Mouse (Mus musculus): Measurements from ENCODE around the gene Glra1. TPM values are rescaled to one million over a fixed set of nuclear protein-coding genes. Genes with fewer than 3 reads are reported as not detected.

Gene Glra1
- total RNA-seq, 4 experiments from 2014 or later = 0.29 to 0.58 (median 0.51) TPM

Small RNAs within 50 kb of the gene (microRNA-seq; reads per million reads assigned to microRNA genes)
- 0 to 0.32 reads per million in 2 experiments for gene Mir7652

Other genes starting within 250 kb of the Glra1 start
- 100 to 1,000 TPM; 259 to 443 (median 324) TPM for gene Sparc, start 185.0 kb downstream of the Glra1 start, total RNA-seq (2022)
- gene Atox1, start 147.0 kb downstream of the Glra1 start, total RNA-seq (2022) = 100 to 1,000 TPM in 2 of 4 experiments, 10 to 100 TPM in 2; 82.1 to 124 (median 98.0) TPM
- gene G3bp1, start 138.5 kb downstream of the Glra1 start, total RNA-seq (2022) = 10 to 100 TPM; 36.2 to 37.6 (median 37.0) TPM